Mouse (Mus musculus): ENCODE results near the gene Wfikkn2.
"Not testable (repeated sequence)": the region's sequence is repeated elsewhere in the genome, so short reads cannot be mapped to it uniquely, and the experiment has no call there.

Gene Wfikkn2

DNA sequence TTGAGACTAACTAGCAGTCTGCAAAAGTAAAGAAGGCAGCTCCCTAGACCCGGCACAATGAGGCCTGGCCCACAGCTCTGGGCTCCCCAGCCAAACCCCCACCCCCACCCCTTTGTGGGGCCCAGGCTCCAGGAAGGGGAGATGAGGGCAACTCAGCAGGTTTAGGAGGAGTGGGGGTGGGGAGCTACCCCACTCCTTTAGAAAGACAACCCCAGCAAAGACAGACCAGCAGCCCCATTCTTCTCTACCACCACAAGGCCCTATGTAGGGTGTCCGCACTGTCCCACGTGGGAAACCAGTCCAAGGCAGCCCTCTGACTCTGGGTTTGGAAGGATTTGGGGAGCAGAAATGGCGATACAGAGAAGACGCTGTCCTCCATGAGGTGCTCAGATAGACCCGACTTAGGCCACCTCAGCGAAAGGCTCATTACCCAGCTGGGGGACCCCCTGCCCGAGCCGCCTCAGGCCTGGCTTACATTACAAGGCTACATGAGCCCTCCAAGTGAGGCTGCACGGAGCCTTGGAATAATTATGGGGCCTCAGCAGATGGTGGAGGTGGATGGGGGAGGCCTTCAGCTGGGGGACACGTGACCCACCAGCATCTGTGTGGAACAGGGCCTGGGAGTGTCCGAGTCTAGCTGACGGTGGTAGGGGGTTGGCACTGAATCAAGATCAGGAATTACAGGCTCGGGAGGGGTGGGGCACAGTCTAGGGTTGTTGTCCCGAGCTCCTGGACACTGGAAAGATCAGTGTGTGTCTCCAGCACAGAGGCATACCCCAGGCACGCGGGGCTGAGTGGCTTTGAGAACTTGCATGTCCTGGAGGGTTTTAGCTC is at the start of gene Wfikkn2:
Gene Wfikkn2, minus strand, starts transcription at position 51 of the 834 bp plus-strand sequence.
- DNase-seq (ENCODE audit: low read depth): no peak

DNA sequence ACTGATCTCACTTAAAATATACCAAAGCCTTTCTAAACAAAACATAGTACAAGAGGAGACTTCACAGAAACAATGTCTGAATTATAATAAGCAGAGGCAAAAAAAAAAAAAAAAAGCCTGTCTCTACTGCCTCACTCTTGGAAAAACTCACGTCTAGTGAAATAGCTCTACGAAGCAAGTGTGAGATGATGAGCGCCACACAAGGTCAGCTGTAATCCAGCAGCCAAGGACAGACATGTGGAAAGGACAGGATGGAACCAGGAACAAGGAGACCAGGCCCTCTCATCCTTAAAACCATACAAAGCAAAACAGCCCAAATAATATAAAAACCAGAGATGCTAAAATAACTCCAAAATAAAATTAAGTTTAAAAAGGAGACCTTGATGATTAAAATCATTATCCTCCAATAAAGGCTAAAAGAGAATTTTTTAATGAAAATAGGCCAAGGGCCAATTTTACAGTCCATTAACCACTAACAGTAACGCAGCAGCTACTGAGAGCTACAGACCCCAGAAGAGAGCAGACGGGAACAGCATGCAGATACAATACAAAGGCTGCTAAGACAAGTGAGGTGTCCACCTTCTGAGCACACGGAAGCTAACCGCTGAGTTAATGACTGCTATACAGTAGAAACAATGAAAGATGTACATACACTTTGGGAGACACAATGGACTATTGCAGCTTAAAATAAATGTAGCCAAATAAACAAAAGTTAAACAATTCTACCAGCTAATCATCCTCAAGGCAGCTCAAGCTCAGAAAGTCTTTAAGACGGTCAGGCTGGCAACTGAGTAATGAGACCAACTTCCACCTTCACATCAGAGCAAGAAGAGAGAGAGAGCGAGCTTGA is 49.4 kb upstream of the Wfikkn2 start:
- DNase-seq (ENCODE audit: low read depth): no peak

DNA sequence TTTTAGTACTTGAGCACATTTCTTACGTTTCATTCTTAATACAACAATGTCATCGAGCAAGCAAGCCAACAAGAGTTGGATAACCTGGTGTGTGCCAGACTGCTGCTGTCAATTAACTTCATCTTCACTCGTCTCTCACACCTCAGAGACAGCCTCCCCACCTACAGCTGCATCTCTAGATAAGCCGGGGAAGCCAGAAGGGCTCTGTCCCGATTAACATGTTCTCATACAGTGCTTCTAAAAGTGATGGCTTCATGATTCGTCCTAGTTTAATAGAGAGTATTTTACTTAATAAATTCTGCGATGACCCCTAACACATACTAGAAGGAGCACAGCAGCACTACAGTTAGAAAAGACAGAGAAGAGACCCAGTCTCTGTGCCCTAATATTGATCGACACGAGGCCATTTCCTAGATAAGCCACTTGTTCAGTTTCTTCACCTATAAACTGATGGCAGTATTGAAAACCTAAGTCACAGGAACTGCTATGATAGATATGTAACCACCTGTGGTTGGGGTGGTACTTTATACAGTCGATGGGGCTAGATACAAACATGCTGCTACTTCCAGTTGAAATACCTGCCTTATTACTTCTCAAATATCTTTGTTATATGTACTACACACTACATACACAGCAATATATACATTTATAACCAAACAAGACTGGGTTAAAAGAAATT is 44.4 kb upstream of the Wfikkn2 start:
- DNase-seq (ENCODE audit: low read depth): no peak

DNA sequence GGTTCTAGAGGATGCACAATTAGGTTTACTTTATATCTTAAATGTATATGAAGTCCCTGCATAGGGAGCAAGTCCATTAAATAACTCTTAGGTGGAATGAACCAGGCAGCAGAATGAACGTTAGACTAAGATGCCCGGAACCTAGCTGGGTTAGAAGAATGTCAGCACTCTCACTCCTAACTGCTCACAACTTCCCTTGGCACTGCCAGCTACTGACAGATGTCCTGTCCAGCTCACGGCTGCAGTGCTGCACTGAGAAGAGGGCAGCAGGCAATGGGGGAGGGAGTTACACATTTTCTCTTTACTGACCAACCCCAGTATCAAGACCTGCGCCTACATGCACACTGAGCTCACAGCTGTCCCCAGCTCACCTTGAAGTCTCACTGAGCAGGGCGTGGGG is 41.3 kb upstream of the Wfikkn2 start:
- no peak for DNase-seq (ENCODE audit: low read depth)

DNA sequence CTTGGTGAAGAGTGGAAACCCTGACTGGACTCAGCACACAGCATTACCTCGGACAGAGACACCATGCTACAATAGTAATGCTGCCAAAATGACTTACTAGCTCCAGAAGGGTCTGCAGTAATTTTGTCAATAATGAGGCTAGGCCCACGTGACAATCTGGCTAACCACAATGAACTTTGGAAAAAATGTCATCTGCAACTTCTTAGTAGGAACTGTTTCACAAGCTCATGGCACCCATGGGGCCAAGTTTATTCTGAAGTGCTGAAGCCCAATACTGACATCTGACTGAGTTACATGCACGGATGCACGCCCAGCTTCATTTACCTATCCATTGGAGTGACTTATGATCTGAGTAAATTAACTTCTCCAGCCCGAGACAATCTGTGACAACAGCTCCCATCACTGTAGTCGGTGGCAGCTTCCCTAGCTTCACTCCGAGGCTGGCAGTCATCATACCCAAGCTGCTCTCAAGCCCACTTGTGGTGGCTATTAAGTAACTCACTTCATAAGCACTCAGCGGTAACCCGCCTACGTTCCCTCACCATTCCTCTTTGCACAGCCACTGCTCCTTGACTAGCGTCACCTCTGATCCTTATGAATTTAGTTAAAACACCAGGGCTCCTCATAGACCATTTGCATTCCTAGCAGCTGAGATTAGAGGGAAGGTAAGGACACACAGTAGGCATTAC is 40.2 kb upstream of the Wfikkn2 start:
- DNase-seq (ENCODE audit: low read depth): no peak

DNA sequence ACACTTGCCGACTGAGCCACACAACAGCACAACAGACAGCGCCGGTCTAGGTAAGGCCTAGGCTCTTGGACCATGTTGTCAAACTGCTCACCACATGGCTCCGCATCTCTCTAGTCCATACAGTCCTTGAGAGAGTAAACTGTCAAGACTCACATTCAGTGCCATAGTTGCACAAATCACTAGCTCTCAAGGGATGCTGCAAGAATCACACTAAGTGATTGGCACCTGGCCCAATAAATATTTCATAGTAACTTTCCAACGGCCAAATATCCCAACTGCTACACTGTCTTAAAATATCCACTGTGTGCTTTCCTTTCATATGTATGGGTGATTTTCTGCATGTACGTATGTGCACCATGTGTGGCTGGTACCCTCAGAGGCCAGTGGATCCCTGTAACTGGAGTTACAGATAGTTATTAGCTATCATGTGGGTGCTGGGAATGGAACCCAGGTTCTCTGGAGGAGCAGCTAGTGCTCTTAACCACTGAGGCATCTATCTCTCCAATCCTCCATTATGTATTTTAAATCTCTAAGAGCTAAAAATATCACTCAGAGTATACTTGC is 37.8 kb upstream of the Wfikkn2 start:
- no peak for DNase-seq (ENCODE audit: low read depth)

DNA sequence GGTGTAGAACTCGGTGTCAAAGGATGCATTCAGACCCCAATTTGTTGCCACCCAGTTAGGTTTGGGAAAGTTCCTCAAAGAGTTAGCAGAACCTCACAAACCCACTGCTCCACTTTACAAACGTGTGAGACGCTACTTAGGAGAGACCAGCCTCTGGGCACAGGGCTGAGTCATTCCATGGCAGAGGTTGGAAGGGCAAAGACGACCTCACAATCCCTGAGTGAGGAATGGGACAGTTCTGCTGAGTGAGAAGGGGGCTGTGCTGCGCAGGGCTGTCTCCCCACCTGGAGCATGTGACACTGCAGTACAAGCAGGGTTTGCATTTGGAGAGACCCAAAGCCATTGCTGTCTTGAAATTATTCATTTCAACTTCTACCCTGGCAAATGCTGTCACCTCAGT is 36.5 kb upstream of the Wfikkn2 start:
- no peak for DNase-seq (ENCODE audit: low read depth)

DNA sequence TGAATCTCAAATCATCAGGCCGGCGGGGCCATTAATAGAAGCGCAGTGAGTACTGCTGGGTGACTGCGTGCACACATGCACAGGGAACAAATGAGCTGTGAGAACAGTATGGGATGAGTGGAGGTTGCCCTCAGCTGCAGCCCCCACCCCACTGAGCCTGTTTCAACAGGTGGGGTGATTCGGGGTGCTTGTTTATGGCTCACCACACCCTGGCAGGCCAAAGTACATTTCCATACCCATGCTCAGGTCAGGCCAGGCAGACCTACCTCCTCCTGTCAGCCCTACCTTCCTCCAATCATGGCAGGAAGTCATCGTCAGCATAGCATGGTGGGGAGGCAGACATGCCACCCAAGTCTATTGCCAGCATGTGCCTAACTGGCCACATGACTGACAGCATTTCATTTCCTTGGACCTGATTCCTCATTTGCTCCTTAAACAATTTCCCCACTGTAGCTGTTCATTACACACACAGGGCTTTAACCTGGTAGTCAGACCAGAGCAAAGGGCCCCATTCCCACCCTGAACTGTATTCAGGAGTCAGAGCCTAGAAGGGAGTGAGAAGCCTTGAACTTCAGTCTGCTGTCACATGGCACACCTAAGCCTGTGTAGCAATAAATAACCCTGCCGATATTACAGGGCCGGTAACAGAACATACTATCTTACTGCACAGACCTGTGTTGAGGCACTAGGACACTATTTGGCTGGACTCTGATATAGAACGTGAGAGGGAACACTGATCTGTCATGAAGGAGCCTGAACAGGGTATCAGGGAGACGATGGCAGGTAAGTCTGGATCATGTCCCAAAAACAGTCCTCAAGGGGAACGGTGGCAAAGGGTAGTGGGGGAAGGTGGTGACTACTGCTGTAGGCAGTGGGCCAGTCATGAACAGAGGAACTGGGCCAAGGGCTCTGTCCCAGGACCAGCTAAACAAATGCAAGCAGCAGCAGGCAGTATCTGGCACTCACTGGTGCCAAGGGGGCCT is 35.7 kb upstream of the Wfikkn2 start, which contains the start of gene Gm21885:
Gene Gm21885, plus strand, starts transcription at position 675 of the 983 bp plus-strand sequence.
- DNase-seq (ENCODE audit: low read depth): no peak

DNA sequence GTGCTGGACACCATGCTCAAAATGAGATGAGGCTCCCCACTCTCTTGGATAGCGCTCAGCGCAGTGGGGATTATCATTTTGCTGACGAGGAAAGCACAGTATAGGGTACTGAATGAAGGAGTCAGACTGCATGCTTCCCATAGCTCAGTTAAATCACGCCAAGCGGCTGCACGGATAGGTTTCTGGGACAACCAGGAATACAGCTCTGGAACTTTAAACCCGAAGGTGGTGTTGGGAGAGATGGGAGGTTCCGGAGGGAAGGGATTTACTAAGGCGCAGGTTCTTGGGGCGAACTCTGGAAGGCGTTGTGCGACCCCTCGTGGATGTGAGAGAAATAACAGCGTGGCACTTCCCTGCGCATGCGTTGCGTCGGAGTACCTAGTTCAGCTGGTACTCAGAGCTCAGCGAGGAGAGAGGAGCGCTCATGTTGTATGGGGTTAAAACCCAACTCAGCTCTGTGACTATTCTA is 31.1 kb upstream of the Wfikkn2 start:
- DNase-seq (ENCODE audit: low read depth): peak; percentile 86

DNA sequence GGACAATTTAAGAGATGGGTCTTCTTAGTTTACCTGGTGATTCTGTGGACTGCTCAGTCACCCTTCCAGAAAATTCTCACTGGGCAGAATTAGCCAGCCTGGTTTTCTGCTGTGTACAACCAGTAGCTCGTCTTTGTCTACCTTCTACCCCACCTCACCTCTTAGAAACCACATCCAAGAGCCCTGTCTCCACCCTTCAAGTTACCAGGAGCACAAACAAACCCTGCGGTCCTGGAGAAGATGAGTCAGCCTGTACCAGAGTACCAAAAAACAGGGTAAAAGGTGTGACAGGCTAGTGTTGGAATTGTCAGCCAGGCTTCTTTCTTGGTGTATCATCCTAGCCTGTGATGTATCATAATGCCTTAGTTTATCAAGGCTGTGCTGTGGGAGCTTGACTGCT is 29.9 kb upstream of the Wfikkn2 start:
- no peak for DNase-seq (ENCODE audit: low read depth)

DNA sequence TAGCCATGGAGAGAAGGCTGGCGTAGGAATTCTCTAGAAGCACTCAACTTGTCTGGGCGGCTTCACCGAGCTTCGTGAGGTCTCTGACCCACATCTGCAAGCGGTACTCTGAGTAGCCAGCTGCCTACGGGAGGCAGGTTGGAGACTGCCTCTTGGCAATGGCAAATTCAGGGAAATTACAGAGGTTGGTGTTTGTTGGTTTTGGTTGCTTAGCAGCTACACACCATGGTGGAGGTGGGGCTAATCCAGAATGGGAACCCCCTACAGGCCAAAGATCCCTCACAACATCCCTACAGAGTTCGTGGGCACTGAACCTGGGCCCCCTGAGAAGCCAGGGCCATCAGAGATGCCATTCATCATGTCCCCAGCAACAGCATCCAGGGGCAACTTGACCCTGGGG is 29.4 kb upstream of the Wfikkn2 start:
- no peak for DNase-seq (ENCODE audit: low read depth)

DNA sequence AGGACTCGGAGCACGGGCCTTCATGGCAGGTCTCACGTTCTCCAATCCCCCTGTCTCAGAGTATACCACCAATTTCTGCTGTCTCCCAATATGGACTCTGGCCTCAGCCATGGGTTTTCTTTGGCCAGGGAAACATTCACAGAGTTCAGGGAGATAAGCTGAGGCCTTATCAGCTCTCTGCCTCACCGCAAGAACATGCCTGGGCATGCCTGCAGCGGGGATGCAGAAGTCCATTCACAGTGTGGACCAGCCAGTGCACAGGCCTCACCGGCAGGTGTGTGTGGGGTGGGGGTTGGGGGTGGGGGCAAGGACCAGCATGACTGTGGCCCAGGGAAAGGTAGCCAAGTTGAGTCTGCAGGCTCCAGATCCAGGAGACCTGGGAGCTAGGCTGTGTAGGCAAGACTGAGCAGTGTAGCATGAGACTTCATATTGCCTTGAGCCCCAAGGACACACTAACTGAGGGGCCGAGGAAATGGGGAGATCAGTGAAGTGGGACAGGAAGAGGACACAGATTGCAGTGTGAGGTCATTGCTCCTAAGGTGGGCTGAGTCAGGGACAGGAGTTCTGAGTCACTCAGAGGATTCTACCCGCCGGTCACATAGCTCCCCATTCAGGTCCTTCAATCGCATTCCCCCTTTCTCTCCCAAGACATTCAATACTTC is 28.5 kb upstream of the Wfikkn2 start:
- DNase-seq (ENCODE audit: low read depth): no peak

DNA sequence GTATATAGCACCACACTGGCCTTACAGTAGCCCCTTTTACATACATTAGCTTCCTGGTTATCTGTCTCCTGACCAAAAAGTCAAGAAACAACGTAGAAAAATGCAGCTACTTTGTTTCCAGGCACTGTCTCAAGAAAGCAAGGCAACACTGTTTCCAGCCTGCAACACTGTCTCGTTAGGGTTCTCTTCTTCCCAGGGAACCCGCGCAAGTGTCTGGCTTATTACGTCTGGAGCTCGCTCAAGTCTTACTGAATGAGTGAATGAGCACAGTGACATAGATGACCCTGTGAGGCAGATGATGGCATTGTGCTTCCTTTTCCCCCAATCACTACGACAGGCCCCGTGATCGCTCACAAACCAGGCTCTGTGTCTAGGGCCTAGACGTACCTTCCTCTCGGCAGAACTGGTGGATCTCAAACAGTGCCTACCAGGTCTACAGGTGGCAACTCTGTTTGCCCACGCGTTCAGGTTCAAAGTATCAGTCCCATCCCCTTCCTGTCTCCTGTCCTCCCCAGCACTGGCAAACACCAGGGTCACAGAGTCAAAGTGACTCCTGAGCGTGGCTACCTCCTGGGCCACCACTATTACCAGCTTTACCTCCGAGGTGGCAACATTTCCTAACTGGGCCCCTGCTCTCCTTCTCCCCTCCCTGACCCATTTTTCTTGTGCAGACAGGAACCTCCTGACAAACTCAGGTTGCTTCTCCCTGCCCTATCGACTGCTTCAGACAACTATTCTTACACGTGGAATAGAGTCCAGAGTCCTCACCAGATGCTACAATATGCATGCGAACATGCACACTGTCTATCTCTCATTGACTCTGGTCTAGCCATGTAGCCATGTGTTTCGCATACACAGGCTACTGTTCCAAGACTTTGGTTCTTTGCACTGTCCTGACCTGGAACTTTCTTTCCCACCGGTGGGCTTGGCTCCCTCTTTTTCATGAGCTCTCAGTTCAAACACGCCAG is 27.4 kb upstream of the Wfikkn2 start:
- DNase-seq (ENCODE audit: low read depth): no peak

DNA sequence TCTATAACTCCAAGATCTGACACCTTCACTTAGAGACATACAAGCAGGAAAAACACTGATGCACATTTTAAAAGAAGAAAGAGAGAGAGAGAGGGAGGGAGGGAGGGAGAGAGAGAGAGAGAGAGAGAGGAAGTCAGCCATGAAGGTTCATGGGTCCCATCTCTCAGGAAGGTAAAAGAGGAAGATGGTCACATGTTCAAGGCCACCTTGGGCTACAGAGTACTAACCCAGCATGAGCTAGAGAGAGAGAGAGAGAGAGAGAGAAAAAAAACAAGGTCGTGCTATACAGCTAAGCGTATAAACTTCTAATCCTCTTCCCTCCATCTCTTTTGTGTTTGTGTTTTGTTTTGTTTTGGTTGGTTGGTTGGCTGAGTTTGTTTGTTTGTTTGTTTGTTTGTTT is 25.2 kb upstream of the Wfikkn2 start:
- no peak for DNase-seq (ENCODE audit: low read depth)

DNA sequence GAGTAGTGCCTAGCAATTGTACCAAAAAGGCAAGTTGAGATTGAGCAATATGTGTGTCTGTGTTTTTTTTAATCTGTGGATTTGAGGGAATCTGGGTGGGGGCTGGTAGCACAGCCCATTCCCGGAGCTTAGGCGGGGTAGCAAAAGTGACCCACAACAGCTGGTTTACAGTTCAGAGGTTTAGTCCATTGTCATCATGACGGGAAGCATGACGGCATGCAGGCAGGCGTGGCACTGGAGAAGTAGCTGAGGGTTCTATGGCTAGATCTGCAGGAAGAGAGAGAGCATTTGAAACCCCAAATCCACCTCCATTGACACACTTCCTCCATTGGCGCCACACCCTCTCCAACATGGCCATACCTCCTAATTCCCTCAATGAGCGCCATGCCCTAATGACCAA is 24.1 kb upstream of the Wfikkn2 start:
- DNase-seq (ENCODE audit: low read depth): no peak

DNA sequence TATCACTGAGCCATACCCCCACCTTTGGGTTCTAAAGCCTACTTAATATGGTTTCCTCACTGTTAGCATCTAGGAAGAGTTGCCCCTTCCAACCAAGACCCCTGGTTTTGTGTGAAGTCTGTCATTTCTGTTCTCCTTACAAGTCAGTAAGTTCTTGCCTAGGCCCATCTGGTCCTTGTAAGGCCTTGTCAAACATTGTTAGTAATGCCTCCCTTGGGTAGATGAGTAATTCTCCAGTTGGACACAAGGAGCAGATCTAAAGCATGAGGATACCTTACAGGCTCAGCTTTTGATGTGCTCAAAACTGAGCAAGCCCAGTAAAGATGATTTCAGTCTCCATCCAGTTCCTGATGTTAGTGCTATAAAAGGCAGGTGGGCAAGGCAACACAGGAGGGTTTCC is 23.0 kb upstream of the Wfikkn2 start:
- no peak for DNase-seq (ENCODE audit: low read depth)

DNA sequence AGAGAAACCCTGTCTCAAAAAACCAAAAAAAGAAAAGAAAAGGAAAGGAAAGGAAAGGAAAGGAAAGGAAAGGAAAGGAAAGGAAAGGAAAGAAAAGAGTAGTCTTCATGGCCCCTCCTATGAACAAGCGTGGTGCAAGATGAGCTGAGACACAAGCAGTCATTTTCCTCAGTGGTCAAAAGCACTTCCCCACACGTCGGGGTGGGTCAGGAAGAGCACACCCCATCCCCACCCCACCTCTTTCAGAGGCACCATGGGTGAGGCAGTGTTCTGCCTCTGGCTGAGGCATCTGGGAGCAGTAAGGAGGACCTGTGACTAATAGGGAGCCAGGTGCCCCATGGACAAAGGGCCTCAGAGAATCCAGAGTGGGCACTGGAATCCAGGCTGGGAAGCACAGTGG is 20.4 kb upstream of the Wfikkn2 start:
- not testable (repeated sequence) for DNase-seq (ENCODE audit: low read depth)

DNA sequence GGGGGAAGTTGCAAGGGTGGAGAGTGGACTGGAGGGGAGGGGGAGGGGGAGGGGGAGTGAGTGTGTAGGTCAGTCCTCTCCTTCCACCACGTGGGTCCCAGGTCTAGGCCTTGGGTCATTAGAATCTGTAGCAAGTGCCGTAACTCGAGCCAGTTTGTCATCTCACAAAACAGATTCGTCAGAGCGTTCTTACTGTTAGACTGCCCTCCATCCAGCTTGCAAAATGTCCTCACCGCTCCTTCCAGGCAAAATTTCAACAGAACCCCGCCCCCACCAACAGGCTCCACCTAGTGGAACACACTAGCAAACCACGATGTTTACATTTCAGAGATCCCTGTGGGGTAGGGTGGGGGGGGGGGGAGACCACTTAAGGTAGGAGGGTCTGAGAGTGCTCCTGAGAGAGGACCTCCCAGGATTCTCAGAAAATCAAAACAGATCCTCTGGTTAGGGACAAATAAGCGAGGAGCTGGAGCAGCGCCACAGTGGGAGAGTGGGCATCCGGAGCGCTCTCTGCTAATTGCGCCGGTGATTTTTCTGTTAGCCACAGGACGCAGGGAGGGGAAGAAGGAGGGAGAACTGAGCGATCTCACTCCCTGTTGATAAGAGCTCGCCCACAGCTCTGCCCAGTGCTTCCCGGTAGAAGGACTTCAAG is 19.5 kb upstream of the Wfikkn2 start:
- peak; percentile 63 for DNase-seq (ENCODE audit: low read depth)

Data from fibroblast of lung, adult 2 months (primary cell).